Mouse (Mus musculus) limb, embryonic 15.5 days (tissue): ENCODE measurements around the gene Nab2. TPM values are rescaled to one million over a fixed set of nuclear protein-coding genes. Genes with fewer than 3 reads are reported as not detected.

Experiments
- ATAC-seq: fragments of 200-750 bp; cut with Nextera tagmentation; 2 replicates; pipeline ENCODE4 v1.8.0; 2017; ENCODE audit warnings: low read depth, moderate TSS enrichment; ENCODE audit not compliant: insufficient number of reproducible peaks, low FRiP score, low TSS enrichment
- H3K27ac ChIP-seq: fragments of 300-500 bp; sonication (generic); 2 replicates; pipeline ENCODE4 v1.5.1; 2015; ENCODE audit warnings: moderate library complexity, mild to moderate bottlenecking, inconsistent platforms
- H3K27me3 ChIP-seq: fragments of 300-500 bp; sonication (generic); 2 replicates; pipeline ENCODE4 v1.6.1; 2015; ENCODE audit warnings: inconsistent platforms
- H3K36me3 ChIP-seq: fragments of 300-500 bp; sonication (generic); 2 replicates; pipeline ENCODE4 v1.6.1; 2015; ENCODE audit warnings: inconsistent platforms
- H3K4me1 ChIP-seq: fragments of 300-500 bp; sonication (generic); 2 replicates; pipeline ENCODE4 v1.6.1; 2015; ENCODE audit warnings: inconsistent platforms
- H3K4me2 ChIP-seq: fragments of 300-500 bp; sonication (generic); 2 replicates; pipeline ENCODE4 v1.6.1; 2015; ENCODE audit warnings: mild to moderate bottlenecking, inconsistent platforms
- H3K4me3 ChIP-seq: fragments of 300-500 bp; sonication (generic); 2 replicates; pipeline ENCODE4 v1.5.1; 2015; ENCODE audit warnings: mild to moderate bottlenecking, inconsistent platforms
- H3K9ac ChIP-seq: fragments of 300-500 bp; sonication (generic); 2 replicates; pipeline ENCODE4 v1.6.1; 2015; ENCODE audit warnings: inconsistent platforms
- H3K9me3 ChIP-seq: fragments of 300-500 bp; sonication (generic); 2 replicates; pipeline ENCODE4 v1.6.1; 2016; ENCODE audit warnings: inconsistent platforms
- WGBS: fragments of 180-500 bp; shearing (Covaris S2); methylation state at CpG from one replicate; pipeline ENCODE4 v1.1.7; 2015; 5-methylcytosine and 5-hydroxymethylcytosine counted together
- polyA plus RNA-seq: library from polyadenylated mRNA; unstranded; fragments of >200 nt; fragmentation: Nextera tagmentation; extraction: Ambion mirVana; gene quantifications from 2 replicates; pipeline ENCODE4 v1.2.1, GENCODE M21; 2015

Gene Nab2
- polyA plus RNA-seq, 1 experiment from 2014 or later = 23.7 TPM

DNA sequence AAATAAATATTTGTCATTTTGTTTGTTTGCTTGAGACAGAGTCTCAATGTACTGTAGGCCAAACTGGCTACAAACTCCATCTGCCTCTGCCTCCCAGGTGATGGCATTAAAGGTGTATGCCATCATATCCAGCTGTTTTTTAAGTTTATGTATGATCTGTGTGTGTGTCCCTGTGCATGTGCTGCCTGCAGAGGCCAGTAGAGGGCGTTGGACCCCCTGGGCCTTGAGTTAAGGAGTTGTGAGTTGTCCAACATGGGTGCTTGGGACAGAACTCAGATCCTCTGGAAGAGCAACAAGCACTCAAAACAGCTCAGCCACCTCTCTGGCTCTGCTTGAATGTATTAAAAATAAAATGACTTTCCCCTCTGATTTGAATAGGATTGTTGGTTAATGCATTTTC, 22.7 kb upstream of the Nab2 start:
- Histone ChIP-seq H3K4me1 (no peaks in the 10 kb centered on the region), H3K9me3 (no peaks in the 10 kb centered on the region), H3K36me3 (peaks cover 48% of the 10 kb centered on the region), H3K27me3 (no peaks in the 10 kb centered on the region), H3K9ac (no peak overlapping the region), H3K4me2 (no peak overlapping the region), H3K4me3 (no peak overlapping the region), H3K27ac (no peak overlapping the region)
- WGBS = 19% methylated on average over 1 of the region's 1 CpGs
- no peak for ATAC-seq

DNA sequence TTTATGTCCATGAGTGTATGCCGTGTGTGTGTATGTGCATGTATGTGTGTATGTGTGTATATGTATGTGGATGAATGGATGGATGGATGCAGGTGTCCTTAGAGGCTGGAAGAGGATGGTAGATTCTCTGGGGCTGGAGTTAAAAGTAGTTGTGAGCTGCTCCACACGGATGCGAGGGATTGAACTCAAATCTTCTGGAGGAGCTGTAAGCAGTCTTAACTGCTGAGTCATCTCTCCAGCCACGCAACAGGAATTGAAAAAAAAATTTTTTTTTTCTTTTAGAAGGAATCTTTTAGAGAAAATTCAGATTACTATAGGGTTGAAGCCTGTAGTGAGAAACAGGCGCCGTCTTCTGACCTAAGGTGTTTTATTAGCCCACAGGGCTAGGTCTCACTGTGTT, 14.5 kb upstream of the Nab2 start:
- Histone ChIP-seq H3K27me3 (no peaks in the 10 kb centered on the region), H3K27ac (no peak overlapping the region), H3K9me3 (no peaks in the 10 kb centered on the region), H3K4me1 (peaks cover 10% of the 10 kb centered on the region), H3K4me2 (no peak overlapping the region), H3K4me3 (no peak overlapping the region), H3K36me3 (no peaks in the 10 kb centered on the region), H3K9ac (no peak overlapping the region)
- no peak for ATAC-seq
- 71% methylated on average over 6 of the region's 6 CpGs for WGBS

- Histone ChIP-seq H3K27ac (no peak overlapping the region), H3K36me3 (no peaks in the 10 kb centered on the region), H3K9ac (no peak overlapping the region), H3K4me1 (peaks cover 17% of the 10 kb centered on the region), H3K4me3 (no peak overlapping the region), H3K9me3 (no peaks in the 10 kb centered on the region), H3K4me2 (no peak overlapping the region), H3K27me3 (no peaks in the 10 kb centered on the region)
- 80% methylated on average over 3 of the region's 3 CpGs for WGBS
- ATAC-seq = no peak
Measured at GRCm38 (mm10) chr10:127679881-127680280, 11.5 kb upstream of the Nab2 start.

DNA sequence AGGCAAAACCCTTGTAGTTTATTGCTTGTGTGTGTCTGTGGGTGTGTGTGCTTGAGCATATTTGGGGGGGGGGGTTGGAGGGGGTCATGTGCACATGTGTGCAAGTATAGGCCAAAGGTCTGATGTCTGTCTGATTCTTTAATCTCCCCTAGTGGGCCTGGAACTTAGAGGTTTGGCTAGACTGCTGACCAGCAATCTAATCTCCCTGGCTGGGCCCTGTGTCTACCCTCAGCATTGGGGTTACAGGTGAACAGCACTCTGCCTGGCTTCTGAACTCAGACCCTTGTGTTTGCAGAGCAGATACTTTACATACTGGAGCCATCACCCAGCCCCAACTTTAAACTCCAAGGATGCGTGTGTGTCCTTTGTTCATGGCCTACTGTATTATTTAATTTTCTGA, 10.8 kb upstream of the Nab2 start:
- Histone ChIP-seq H3K4me3 (no peak overlapping the region), H3K4me1 (peaks cover 17% of the 10 kb centered on the region), H3K9me3 (no peaks in the 10 kb centered on the region), H3K27ac (no peak overlapping the region), H3K9ac (no peak overlapping the region), H3K27me3 (no peaks in the 10 kb centered on the region), H3K4me2 (no peak overlapping the region), H3K36me3 (no peaks in the 10 kb centered on the region)
- no peak for ATAC-seq
- WGBS = 94% methylated on average over 1 of the region's 1 CpGs

GRCm38 (mm10) chr10:127677591-127678336, 9.4 kb upstream of the Nab2 start:
- H3K27me3 ChIP-seq = no peaks in the 10 kb centered on the region
- no peaks in the 10 kb centered on the region for H3K36me3 ChIP-seq
- peak overlapping the region; percentile 79 for H3K4me2 ChIP-seq
- WGBS = 11% methylated on average over 14 of the region's 14 CpGs
- H3K4me1 ChIP-seq = peaks cover 17% of the 10 kb centered on the region
- peak overlapping the region; percentile 54 for H3K9ac ChIP-seq
- no peaks in the 10 kb centered on the region for H3K9me3 ChIP-seq
- H3K27ac ChIP-seq = peak overlapping the region; percentile 55
- peak overlapping the region; percentile 75 for H3K4me3 ChIP-seq
- ATAC-seq = no peak

DNA sequence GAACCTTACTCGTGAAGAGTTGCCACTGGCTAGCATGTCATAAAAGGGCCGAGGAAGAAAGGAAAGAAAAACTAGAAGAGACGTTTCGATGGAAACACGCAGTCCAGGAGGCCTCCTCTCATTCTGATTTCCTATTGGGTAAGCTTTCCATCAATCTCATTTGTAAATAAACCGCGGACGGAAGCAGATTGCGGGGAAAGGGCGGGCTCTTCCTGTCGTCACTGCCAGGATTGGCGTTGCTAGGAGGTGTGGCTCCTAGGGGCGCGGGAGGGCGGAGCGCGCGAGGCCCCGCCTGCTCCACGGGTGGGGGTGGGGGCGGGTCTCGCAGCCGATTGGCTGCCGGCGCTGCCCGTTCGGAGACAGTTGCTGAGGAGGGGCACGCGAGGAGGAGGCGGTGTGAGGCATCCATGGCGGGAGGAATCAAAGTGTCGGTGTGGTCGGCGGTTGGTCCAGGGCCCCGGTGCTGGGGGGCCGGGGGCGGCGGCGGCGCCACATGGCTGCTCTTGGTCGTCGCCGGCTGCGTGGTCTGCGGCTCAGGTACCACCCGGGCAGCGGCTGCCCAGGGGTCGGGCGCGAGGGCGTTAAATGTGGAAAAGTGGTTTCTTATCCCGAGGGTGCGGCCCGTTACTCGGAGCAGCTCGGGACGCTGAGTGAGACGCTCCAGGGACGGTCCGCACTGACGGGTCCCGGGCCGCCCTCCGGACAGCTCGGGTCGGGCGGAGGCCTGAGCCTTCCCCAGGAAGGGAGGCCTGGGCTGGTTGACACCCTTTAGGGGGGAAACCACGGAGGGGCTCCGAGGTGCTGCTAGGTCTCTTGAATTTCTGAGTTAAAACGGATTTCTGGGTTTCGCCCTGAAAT, 8.6 kb upstream of the Nab2 start:
- ATAC-seq = peak; percentile 97
- peaks cover 17% of the 10 kb centered on the region for H3K4me1 ChIP-seq
- under 1% methylated on average over 61 of the region's 71 CpGs for WGBS

DNA sequence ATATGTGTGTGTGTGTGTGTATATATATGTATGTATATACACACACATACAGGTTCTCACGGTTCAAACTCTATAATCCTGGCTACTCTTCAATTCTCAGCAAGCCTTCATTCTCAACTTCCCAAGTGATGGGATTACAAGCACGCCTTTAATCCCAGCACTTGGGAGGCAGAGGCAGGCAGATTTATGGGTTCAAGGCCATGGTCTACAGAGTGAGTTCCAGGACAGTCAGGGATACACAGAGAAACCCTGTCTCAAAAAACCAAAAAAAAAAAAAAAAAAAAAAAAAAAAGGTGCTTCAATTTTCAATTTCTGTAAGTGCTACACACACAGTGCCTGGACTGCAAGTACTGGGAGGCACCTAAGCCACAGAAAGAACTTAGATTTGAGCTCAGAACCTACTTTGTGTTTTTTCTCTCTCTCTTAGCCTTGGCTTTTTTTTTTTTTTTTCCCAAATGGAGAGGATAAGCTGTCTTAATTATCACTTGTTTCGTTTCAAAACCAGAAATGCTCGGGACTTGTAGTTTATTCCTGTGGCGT, 7.6 kb upstream of the Nab2 start:
- Histone ChIP-seq H3K9ac (no peak overlapping the region), H3K4me2 (peak overlapping the region; percentile 79), H3K4me1 (peaks cover 17% of the 10 kb centered on the region), H3K4me3 (peak overlapping the region; percentile 75), H3K27me3 (no peaks in the 10 kb centered on the region), H3K9me3 (no peaks in the 10 kb centered on the region), H3K27ac (peak overlapping the region; percentile 86), H3K36me3 (no peaks in the 10 kb centered on the region)
- 48% methylated on average over 5 of the region's 5 CpGs for WGBS
- no peak for ATAC-seq

More for the DNA sequence above, 8.6 kb upstream of the Nab2 start:
- Histone ChIP-seq H3K4me3 (peak overlapping the region; percentile 75), H3K9ac (peak overlapping the region; percentile 54), H3K36me3 (no peaks in the 10 kb centered on the region), H3K27ac (peak overlapping the region; percentile 86), H3K27me3 (no peaks in the 10 kb centered on the region), H3K4me2 (peak overlapping the region; percentile 79), H3K9me3 (no peaks in the 10 kb centered on the region)

- H3K27me3 ChIP-seq = no peaks in the 10 kb centered on the region
- no peak overlapping the region for H3K4me2 ChIP-seq
- peaks cover 21% of the 10 kb centered on the region for H3K4me1 ChIP-seq
- no peaks in the 10 kb centered on the region for H3K36me3 ChIP-seq
- no peak overlapping the region for H3K9ac ChIP-seq
- WGBS = 79% methylated on average over 8 of the region's 8 CpGs
- no peaks in the 10 kb centered on the region for H3K9me3 ChIP-seq
- ATAC-seq = no peak
- peak overlapping the region; percentile 73 for H3K27ac ChIP-seq
- no peak overlapping the region for H3K4me3 ChIP-seq
Measured at GRCm38 (mm10) chr10:127674794-127675522, 6.6 kb upstream of the Nab2 start.

- H3K4me1 ChIP-seq = peaks cover 28% of the 10 kb centered on the region
- 94% methylated on average over 6 of the region's 6 CpGs for WGBS
- no peak for ATAC-seq
Measured at GRCm38 (mm10) chr10:127674046-127674655, 5.8 kb upstream of the Nab2 start.

GRCm38 (mm10) chr10:127671276-127671675, 2.9 kb upstream of the Nab2 start:
- Histone ChIP-seq H3K9ac (no peak overlapping the region), H3K27ac (no peak overlapping the region), H3K4me3 (no peak overlapping the region), H3K36me3 (no peaks in the 10 kb centered on the region), H3K9me3 (no peaks in the 10 kb centered on the region), H3K27me3 (no peaks in the 10 kb centered on the region), H3K4me1 (peaks cover 34% of the 10 kb centered on the region), H3K4me2 (no peak overlapping the region)
- 34% methylated on average over 2 of the region's 2 CpGs for WGBS
- ATAC-seq = no peak

More at GRCm38 (mm10) chr10:127674046-127674655, 5.8 kb upstream of the Nab2 start:
- no peak overlapping the region for H3K4me3 ChIP-seq
- H3K36me3 ChIP-seq = no peaks in the 10 kb centered on the region
- no peak overlapping the region for H3K4me2 ChIP-seq
- no peaks in the 10 kb centered on the region for H3K27me3 ChIP-seq
- no peaks in the 10 kb centered on the region for H3K9me3 ChIP-seq
- no peak overlapping the region for H3K9ac ChIP-seq
- no peak overlapping the region for H3K27ac ChIP-seq

GRCm38 (mm10) chr10:127670185-127670584, 1.8 kb upstream of the Nab2 start:
- H3K9ac ChIP-seq = no peak overlapping the region
- no peak overlapping the region for H3K4me3 ChIP-seq
- H3K9me3 ChIP-seq = no peaks in the 10 kb centered on the region
- H3K27ac ChIP-seq = peak overlapping the region; percentile 99; the same call in 1 of the 2 replicates
- H3K36me3 ChIP-seq = no peaks in the 10 kb centered on the region
- no peak overlapping the region for H3K4me2 ChIP-seq
- H3K27me3 ChIP-seq = no peaks in the 10 kb centered on the region
- whole genome bisulfite sequencing = 73% methylated on average over 2 of the region's 2 CpGs
- H3K4me1 ChIP-seq = peaks cover 36% of the 10 kb centered on the region
- ATAC-seq = no peak
